In genomic region chr10:58601431-58601901, GRCm38 (mm10) we compare ENCODE assay signal across 8 mouse cellular contexts.
A peak's percentile ranks its signal among the peaks of the same experiment; 100 is the strongest.
DNase-seq lines count a peak whose midpoint lies in the region; ATAC-seq and TF ChIP-seq lines count a peak whose summit lies in the region.

No protein-coding gene starts in this region.

- H3K9me3 ChIP-seq in lung, embryonic 14.5 days (ENCODE audit: low read depth, low read length) = no peaks in the 10 kb centered on the region
- no peaks in the 10 kb centered on the region for H3K9me3 ChIP-seq in hindbrain, embryonic 16.5 days (ENCODE audit: control insufficient read depth, low read length)
- no peaks in the 10 kb centered on the region for H3K9me3 ChIP-seq in midbrain, embryonic 15.5 days

- no peak overlapping the region for H3K27ac ChIP-seq in lung, embryonic 14.5 days (ENCODE audit: low read depth)
- peak overlapping the region; percentile 64 for H3K27ac ChIP-seq in hindbrain, embryonic 16.5 days (ENCODE audit: low read depth, low read length)
- H3K27ac ChIP-seq in midbrain, embryonic 15.5 days = peak overlapping the region; percentile 45

- no peaks in the 10 kb centered on the region for H3K27me3 ChIP-seq in lung, embryonic 14.5 days (ENCODE audit: insufficient read depth, low read length)
- no peaks in the 10 kb centered on the region for H3K27me3 ChIP-seq in hindbrain, embryonic 16.5 days (replicated peaks; ENCODE audit: control insufficient read depth, insufficient read depth, low read length)
- H3K27me3 ChIP-seq in midbrain, embryonic 15.5 days (replicated peaks) = no peaks in the 10 kb centered on the region

- H3K4me2 ChIP-seq in lung, embryonic 14.5 days = no peak overlapping the region
- no peak overlapping the region for H3K4me2 ChIP-seq in hindbrain, embryonic 16.5 days (ENCODE audit: low read length)
- no peak overlapping the region for H3K4me2 ChIP-seq in midbrain, embryonic 15.5 days

- no peak overlapping the region for H3K9ac ChIP-seq in lung, embryonic 14.5 days
- no peak overlapping the region for H3K9ac ChIP-seq in hindbrain, embryonic 16.5 days (ENCODE audit: low read depth, low read length)
- no peak overlapping the region for H3K9ac ChIP-seq in midbrain, embryonic 15.5 days

- TF ChIP-seq POLR2A in lung, adult 2 months (IDR thresholded peaks at IDR 0.05; ENCODE audit: borderline replicate concordance, extremely low read depth, low read depth, low read length) = no peak

- no peaks in the 10 kb centered on the region for H3K4me1 ChIP-seq in lung, embryonic 14.5 days (ENCODE audit: insufficient read depth)
- H3K4me1 ChIP-seq in lung, adult 2 months (ENCODE audit: control insufficient read depth, insufficient read depth, low read length) = peaks cover 4% of the 10 kb centered on the region
- peaks cover 11% of the 10 kb centered on the region; the same call in 1 of the 2 replicates for H3K4me1 ChIP-seq in hindbrain, embryonic 16.5 days (ENCODE audit: control insufficient read depth, insufficient read depth, low read depth, low read length)
- H3K4me1 ChIP-seq in midbrain, embryonic 15.5 days = peaks cover 13% of the 10 kb centered on the region

- H3K36me3 ChIP-seq in lung, embryonic 14.5 days (ENCODE audit: insufficient read depth) = no peaks in the 10 kb centered on the region
- H3K36me3 ChIP-seq in hindbrain, embryonic 16.5 days (ENCODE audit: control insufficient read depth, insufficient read depth, low read length) = no peaks in the 10 kb centered on the region
- H3K36me3 ChIP-seq in midbrain, embryonic 15.5 days (replicated peaks) = no peaks in the 10 kb centered on the region

- DNase-seq in lung, embryonic 14.5 days = peak; percentile 11
- DNase-seq in lung, adult 2 months = no peak
- peak; percentile 72 to 73 for DNase-seq in cerebellum, postnatal 36 days
- no peak for DNase-seq in liver
- no peak for DNase-seq in spleen, adult 12 weeks (ENCODE audit: low spot score)

- ATAC-seq in lung, embryonic 14.5 days (ENCODE audit: insufficient read depth) = no peak
- ATAC-seq in hindbrain, embryonic 16.5 days = peak; percentile 79
- peak; percentile 72 for ATAC-seq in midbrain, embryonic 15.5 days (replicated peaks)
- ATAC-seq in erythroblast, adult 5-6 weeks (replicated peaks; ENCODE audit: low FRiP score, poor library complexity, severe bottlenecking) = no peak

- 48% methylated on average over 6 of the region's 6 CpGs for WGBS in lung, embryonic 14.5 days
- WGBS in lung, adult 2 months = 43% methylated on average over 6 of the region's 6 CpGs
- WGBS in hindbrain, embryonic 16.5 days = 12% methylated on average over 6 of the region's 6 CpGs
- 15% methylated on average over 6 of the region's 6 CpGs for WGBS in midbrain, embryonic 15.5 days

- H3K4me3 ChIP-seq in lung, embryonic 14.5 days (ENCODE audit: low read depth, low read length) = no peak overlapping the region
- H3K4me3 ChIP-seq in lung, adult 2 months (replicated peaks; ENCODE audit: extremely low read depth, low read depth, low read length) = no peak overlapping the region
- H3K4me3 ChIP-seq in hindbrain, embryonic 16.5 days (ENCODE audit: low read length) = no peak overlapping the region
- no peak overlapping the region for H3K4me3 ChIP-seq in midbrain, embryonic 15.5 days

- no peak for TF ChIP-seq CTCF in lung, embryonic 14.5 days (IDR thresholded peaks at IDR 0.05; ENCODE audit: low read depth)
- no peak for TF ChIP-seq CTCF in lung, adult 2 months (IDR thresholded peaks at IDR 0.05; ENCODE audit: insufficient read depth, low read length)

Comparison
In these comparisons a context has a peak if more than half of its experiments do, and no peak if none do; other contexts are left out.
1. DNase-seq: peak in lung, embryonic 14.5 days (single experiment) and cerebellum, postnatal 36 days (2 of 2); none in lung, adult 2 months (single experiment), liver (single experiment) and spleen, adult 12 weeks (single experiment).
2. ATAC-seq: peak in hindbrain, embryonic 16.5 days (single experiment) and midbrain, embryonic 15.5 days (single experiment); none in lung, embryonic 14.5 days (single experiment) and erythroblast, adult 5-6 weeks (single experiment).